Mouse (Mus musculus) forebrain, embryonic 14.5 days (tissue): ENCODE data around the gene Tarbp1. TPM values are rescaled to one million over a fixed set of nuclear protein-coding genes. Genes with fewer than 3 reads are reported as not detected.
A peak's percentile ranks its signal among the peaks of the same experiment; 100 is the strongest.

Source experiments
- ATAC-seq: fragments of 200-750 bp; cut with Nextera tagmentation; 2 replicates; pipeline ENCODE4 v1.8.0; 2017; ENCODE audit warnings: mild to moderate bottlenecking, moderate library complexity
- DNase-seq: peaks from one replicate; pipeline ENCODE4 v3.0.0-alpha.2; 2015; ENCODE audit warnings: low spot score
- H3K27ac ChIP-seq: fragments of 300-500 bp; sonication (generic); 2 replicates; pipeline ENCODE4 v1.5.1; 2014; ENCODE audit warnings: low read depth, mild to moderate bottlenecking, control low read depth, low read length, moderate library complexity
- H3K27me3 ChIP-seq: fragments of 300-500 bp; sonication (generic); replicated peaks from 2 replicates; pipeline ENCODE4 v1.6.1; 2014; ENCODE audit warnings: low read length, control low read depth, mixed read lengths; ENCODE audit not compliant: control insufficient read depth, insufficient read depth
- H3K36me3 ChIP-seq: fragments of 300-500 bp; sonication (generic); 2 replicates; pipeline ENCODE4 v1.6.1; 2014; ENCODE audit warnings: low read length, control low read depth; ENCODE audit not compliant: control insufficient read depth, insufficient read depth
- H3K4me1 ChIP-seq: fragments of 300-500 bp; sonication (generic); 2 replicates; pipeline ENCODE4 v1.6.1; 2014; ENCODE audit warnings: antibody characterized with exemption, low read length, control low read depth; ENCODE audit not compliant: control insufficient read depth, insufficient read depth
- H3K4me2 ChIP-seq: fragments of 300-500 bp; sonication (generic); 2 replicates; pipeline ENCODE4 v1.6.1; 2014; ENCODE audit warnings: mild to moderate bottlenecking, control low read depth, low read length
- H3K4me3 ChIP-seq: fragments of 300-500 bp; sonication (generic); 2 replicates; pipeline ENCODE4 v1.5.1; 2014; ENCODE audit warnings: low read depth, low read length, control low read depth
- H3K9ac ChIP-seq: fragments of 300-500 bp; sonication (generic); 2 replicates; pipeline ENCODE4 v1.6.1; 2014; ENCODE audit warnings: mild to moderate bottlenecking, low read length, control low read depth, moderate library complexity
- H3K9me3 ChIP-seq: fragments of 300-500 bp; sonication (generic); replicated peaks from 2 replicates; pipeline ENCODE4 v1.6.1; 2016; ENCODE audit warnings: low read length, control low read depth, mixed read lengths; ENCODE audit not compliant: control insufficient read depth
- WGBS: fragments of 180-500 bp; shearing (Covaris S2); extraction: QIAGEN DNeasy Blood & Tissue Kit; methylation state at CpG from one replicate; pipeline ENCODE4 v1.1.7; 2014; 5-methylcytosine and 5-hydroxymethylcytosine counted together
- polyA plus RNA-seq: library from polyadenylated mRNA; unstranded; fragments of >200 nt; fragmentation: Nextera tagmentation; extraction: Ambion mirVana; gene quantifications from 2 replicates; pipeline ENCODE4 v1.2.1, GENCODE M21; 2014

The Tarbp1 gene
- polyA plus RNA-seq: 1.5 and 2.1 TPM in 2 replicates

DNA sequence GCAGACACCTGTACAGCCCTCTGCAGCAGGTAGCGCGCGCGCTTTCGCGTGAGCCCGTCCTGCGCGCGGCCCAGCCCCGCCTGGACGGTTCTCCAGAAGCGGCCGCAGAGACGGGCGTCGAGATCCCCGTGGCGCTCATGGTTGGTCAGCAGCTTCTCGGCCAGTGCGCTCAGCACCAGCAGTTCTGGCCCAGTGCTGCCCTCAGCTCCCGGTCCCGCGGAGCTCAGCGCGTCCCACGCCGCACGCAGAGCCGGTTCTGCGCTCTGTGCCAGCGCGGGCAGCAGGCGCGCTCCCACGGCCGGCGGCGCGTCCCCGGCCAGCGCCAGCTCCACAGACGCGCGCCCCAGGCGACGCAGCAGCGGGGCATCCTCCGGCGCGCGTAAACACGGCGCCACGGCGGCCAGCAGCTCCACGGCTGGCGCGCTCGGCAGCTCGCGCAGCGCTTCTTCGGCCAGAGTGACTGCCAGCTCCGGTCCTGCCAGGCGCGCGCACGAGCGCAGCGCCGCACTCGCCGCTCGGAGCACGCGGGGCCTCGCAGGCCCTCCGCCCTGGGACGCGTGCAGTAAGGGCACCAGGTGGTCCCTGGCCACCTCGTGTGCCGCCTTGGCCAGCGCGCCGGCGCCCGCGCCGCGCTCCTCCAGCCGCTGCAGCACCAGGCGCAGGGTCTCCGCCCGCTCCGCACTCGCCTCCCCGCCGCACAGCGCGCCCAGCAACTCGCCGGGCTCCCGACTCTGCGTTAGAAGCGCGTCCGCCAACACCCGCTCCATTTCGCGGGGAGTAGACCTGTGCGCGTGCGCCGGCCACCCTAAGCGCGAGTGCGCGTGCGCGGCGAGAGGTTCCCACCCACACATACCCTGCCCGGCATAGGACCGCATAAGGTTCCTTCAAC, at the start of gene Tarbp1:
TSS of gene Tarbp1 (minus strand) at position 767 of the 889 bp plus-strand sequence.
- under 1% methylated on average over 111 of the region's 124 CpGs for WGBS
- peak within 1 kb of the TSS; percentile 77 for H3K9ac ChIP-seq
- peaks cover 13% of the 10 kb centered on the region for H3K4me1 ChIP-seq
- no peaks in the 10 kb centered on the region for H3K27me3 ChIP-seq
- H3K9me3 ChIP-seq: no peaks in the 10 kb centered on the region
- peak; percentile 95 for DNase-seq
- H3K36me3 ChIP-seq: peaks cover 14% of the 10 kb centered on the region
- peak; percentile 97 for ATAC-seq
- H3K4me3 ChIP-seq: peak within 1 kb of the TSS; percentile 89
- H3K4me2 ChIP-seq: peak within 1 kb of the TSS; percentile 68
- peak within 1 kb of the TSS; percentile 92 for H3K27ac ChIP-seq

DNA sequence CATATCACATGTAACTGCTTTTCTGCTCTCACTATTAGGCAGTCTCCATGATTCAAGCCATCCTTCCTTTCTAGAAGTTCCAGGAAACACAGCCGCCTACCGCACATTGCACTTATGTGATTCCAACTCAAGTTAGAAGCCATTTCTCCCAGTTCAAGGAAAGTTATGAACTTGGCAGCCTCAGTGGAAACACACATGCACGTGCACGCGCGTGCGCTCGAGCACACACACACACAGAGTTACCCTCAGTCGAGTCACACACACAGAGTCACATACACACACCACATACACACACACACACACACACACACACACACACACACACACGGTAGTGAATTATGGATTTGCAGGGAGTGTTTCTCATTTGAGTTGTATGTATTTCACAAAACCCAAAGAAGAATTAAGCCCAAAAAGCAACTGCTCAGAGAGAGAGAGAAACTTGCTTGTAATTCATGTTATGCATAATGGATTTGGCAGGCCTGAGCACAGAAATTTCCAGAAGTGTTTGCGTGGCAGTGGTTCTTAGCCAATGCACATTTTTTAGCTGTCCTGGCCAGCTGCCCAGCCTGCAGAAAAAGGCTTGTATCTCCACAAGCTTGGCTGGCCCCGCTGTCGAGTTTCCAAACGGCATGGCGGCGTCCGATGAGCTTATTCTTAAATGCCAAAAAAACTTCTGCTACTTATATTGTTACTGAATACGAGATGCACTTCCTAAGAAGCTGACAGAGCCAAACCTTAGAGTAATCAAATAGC, 49.5 kb upstream of the Tarbp1 start:
- peak; percentile 88 for DNase-seq
- ATAC-seq: peak; percentile 54; the same call in 1 of the 2 replicates

DNA sequence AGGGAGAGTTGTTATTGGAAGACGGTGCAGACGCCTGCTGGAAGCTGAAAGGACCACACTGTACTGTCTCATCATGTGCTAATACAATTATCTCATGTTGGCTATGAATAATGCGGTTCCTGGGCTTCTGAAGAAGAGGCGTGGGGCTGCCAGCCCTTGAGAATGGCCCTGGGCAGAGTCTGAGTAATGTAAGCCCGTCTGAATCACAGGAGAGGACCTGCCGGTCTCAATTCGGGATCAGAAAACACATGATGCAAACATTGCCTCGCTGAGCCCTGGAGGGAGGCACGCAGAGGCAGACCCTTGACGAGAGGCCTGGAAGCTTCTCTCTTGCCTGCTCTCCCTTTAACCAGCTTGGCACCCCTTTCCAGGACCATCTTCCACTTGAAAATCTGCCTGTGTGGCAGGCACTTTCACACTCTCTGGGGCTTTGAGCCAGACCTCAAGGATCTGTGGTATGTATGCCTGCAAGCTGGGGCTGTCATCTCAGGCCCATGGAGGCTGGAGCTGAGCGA, 48.3 kb upstream of the Tarbp1 start:
- ATAC-seq: peak; percentile 44; the same call in 1 of the 2 replicates
- Histone ChIP-seq H3K9me3 (no peaks in the 10 kb centered on the region), H3K4me3 (no peak overlapping the region), H3K9ac (no peak overlapping the region), H3K36me3 (no peaks in the 10 kb centered on the region), H3K4me2 (no peak overlapping the region), H3K27me3 (no peaks in the 10 kb centered on the region), H3K27ac (0 out of 2 replicates have a peak overlapping the region, but pooled peaks have one; percentile 31), H3K4me1 (peaks cover 6% of the 10 kb centered on the region; the same call in 1 of the 2 replicates)
- 75% methylated on average over 11 of the region's 11 CpGs for WGBS
- peak; percentile 56 for DNase-seq

More for the DNA sequence above, 49.5 kb upstream of the Tarbp1 start:
- no peaks in the 10 kb centered on the region for H3K27me3 ChIP-seq
- 54% methylated on average over 18 of the region's 18 CpGs for WGBS
- peaks cover 8% of the 10 kb centered on the region; the same call in 1 of the 2 replicates for H3K4me1 ChIP-seq
- no peaks in the 10 kb centered on the region for H3K9me3 ChIP-seq
- H3K9ac ChIP-seq: no peak overlapping the region
- H3K27ac ChIP-seq: peak overlapping the region; percentile 31; the same call in 1 of the 2 replicates
- no peak overlapping the region for H3K4me2 ChIP-seq
- H3K4me3 ChIP-seq: no peak overlapping the region
- no peaks in the 10 kb centered on the region for H3K36me3 ChIP-seq

DNA sequence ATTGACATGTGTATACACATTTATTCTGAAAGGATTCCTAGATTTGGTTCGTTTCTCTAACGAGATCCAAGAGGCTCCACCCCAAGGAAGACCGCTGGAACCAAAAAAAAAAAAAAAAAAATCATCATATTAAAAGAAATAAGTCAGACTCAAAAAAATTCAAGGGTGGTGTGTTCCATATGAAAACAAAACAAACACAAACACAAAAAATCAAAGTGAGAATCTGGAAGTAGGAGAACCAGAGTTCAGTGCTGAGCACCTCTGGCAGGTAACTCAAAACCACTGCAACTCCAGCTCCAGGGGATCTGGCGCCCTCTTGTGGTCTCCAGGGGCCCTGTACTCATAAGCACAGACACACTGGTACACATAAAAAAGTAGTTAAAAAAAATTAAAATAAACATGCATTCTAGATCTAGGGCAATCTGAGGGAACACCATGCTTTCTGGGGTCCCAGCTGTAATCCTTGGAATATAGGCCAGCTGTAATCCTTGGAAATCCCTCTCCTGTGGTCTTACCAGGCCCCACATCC, 44.6 kb upstream of the Tarbp1 start:
- no peak overlapping the region for H3K4me3 ChIP-seq
- H3K4me2 ChIP-seq: no peak overlapping the region
- no peaks in the 10 kb centered on the region for H3K9me3 ChIP-seq
- DNase-seq: no peak
- H3K27me3 ChIP-seq: no peaks in the 10 kb centered on the region
- H3K9ac ChIP-seq: no peak overlapping the region
- peaks cover 12% of the 10 kb centered on the region; the same call in 1 of the 2 replicates for H3K4me1 ChIP-seq
- no peak overlapping the region for H3K27ac ChIP-seq
- 82% methylated on average over 4 of the region's 4 CpGs for WGBS
- no peaks in the 10 kb centered on the region for H3K36me3 ChIP-seq
- no peak for ATAC-seq

DNA sequence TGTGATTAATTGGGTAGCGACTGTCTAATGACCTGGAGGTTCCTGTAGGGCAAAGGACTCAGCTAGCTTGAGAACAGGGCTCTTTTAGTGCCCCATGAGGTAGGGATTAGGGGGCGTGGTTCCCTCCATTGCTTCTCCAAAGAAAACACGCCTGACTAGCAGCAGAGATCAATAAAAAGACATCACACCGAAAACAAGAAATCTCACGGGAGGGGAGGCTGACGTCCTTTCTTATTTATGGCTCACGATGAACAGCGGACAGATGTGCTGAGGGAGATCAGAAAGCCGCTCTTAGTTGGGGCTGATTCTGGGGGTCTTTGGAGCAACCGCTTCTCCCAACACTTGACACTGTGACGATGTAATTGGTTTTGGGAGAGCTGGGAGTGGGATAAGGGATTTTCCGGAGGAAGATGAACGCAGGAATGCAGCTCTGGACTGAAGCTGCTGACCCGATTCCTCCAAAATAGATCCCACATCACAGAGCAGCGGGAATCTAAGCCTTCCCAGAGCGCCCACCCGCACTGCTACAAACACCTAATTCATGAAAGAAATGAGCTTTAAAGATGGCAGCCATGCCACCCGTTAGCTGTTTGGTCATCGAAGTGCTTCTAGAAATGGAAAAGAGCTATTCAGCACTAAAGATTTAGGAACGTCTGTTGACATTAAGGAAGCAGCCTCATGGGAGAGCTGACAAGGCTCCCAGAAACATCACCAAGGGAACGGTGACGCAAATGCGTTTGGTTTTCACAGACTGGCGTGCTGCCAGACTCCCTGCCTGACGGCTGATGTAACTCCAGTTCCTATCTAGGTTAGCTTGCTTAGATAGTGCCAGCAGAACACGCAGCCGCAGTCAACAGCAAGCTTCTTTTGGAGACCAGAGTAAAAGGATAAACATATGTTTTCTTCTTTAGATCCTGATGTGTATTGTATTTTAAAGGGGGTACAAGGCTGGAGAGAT, 42.0 kb upstream of the Tarbp1 start:
- WGBS: 1% methylated on average over 27 of the region's 27 CpGs
- H3K27me3 ChIP-seq: no peaks in the 10 kb centered on the region
- peak overlapping the region; percentile 50 for H3K4me2 ChIP-seq
- no peaks in the 10 kb centered on the region for H3K36me3 ChIP-seq
- H3K9me3 ChIP-seq: no peaks in the 10 kb centered on the region
- DNase-seq (peak; percentile 98), ATAC-seq (peak; percentile 93)
- peak overlapping the region; percentile 51 for H3K9ac ChIP-seq
- peaks cover 8% of the 10 kb centered on the region; the same call in 1 of the 2 replicates for H3K4me1 ChIP-seq
- H3K27ac ChIP-seq: peak overlapping the region; percentile 76
- peak overlapping the region; percentile 16 for H3K4me3 ChIP-seq

DNA sequence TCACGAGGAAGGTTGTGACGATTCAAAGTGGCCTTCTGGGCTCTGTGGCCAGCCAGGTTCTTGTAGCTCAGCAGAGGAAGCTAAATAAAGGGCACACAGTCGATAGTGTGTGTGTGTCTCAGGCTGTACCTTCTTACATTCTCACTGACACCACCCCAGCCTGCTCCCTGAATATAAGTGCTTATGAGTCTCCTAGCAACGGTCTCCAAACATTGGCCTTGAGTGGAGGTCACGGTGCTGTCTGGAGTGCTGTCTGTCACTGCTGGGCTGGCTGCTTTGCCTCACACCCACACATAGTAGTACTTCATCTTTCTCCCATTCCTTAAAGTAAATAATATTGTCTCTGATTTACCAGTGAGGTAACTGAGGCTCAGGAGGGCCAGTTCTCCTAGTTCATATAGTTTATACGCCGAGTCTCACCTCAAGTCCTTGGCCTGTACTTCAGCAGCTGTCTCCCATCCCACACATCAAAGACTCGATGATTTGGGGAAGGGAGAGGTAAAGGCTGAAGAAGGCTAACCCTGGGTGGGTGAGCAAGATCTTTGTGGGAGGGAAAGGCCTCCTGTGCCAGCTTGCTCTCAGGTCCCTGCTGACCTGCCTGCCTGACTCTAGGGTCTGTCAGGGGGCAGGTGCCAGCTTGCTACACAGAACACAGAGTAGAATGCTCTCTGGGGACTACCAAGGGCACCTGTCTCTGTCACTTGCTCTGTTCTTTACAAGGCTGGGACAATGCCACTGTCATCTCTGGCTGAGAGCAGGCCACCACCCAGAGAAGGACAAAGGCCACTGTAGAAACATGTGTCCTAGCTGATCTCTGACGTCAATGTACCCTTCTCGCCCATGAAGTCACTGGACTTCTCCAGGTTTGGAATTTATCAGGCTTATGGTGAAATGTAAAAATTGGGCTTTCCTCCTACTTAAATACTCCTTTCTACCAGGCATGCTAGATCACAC, 39.4 kb upstream of the Tarbp1 start:
- no peak overlapping the region for H3K4me3 ChIP-seq
- H3K9me3 ChIP-seq: no peaks in the 10 kb centered on the region
- H3K27ac ChIP-seq: no peak overlapping the region
- no peak for ATAC-seq
- peaks cover 8% of the 10 kb centered on the region; the same call in 1 of the 2 replicates for H3K4me1 ChIP-seq
- WGBS: 81% methylated on average over 10 of the region's 10 CpGs
- H3K36me3 ChIP-seq: no peaks in the 10 kb centered on the region
- no peaks in the 10 kb centered on the region for H3K27me3 ChIP-seq
- H3K4me2 ChIP-seq: no peak overlapping the region
- no peak overlapping the region for H3K9ac ChIP-seq
- no peak for DNase-seq

DNA sequence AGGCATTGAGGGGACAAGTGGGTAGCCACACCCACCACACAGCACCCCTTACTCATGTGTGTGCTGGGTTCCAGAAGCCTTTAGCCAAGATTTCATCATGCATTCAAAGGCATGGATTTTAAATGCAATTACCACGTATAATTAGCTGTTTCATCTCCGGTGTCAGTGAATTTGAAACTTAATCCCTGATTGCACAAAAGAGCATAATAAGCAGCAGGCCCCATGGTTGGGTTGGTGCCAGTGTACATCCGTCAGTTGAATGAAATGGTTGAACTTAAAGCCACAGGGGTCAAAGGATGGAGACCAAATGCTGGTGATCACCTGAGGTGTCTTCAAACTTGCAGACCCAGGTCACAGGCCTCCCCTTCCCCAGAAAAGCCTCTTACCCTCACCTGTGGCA, 36.0 kb upstream of the Tarbp1 start:
- Histone ChIP-seq H3K4me2 (no peak overlapping the region), H3K36me3 (no peaks in the 10 kb centered on the region), H3K4me3 (no peak overlapping the region), H3K4me1 (no peaks in the 10 kb centered on the region), H3K27ac (no peak overlapping the region), H3K27me3 (no peaks in the 10 kb centered on the region), H3K9ac (no peak overlapping the region), H3K9me3 (no peaks in the 10 kb centered on the region)
- WGBS: 16% methylated on average over 3 of the region's 3 CpGs
- DNase-seq (no peak), ATAC-seq (no peak)
